Mouse (Mus musculus) heart, postnatal 4 days (tissue): Measurements from ENCODE around the gene Carmil2. TPM values are rescaled to one million over a fixed set of nuclear protein-coding genes. Genes with fewer than 3 reads are reported as not detected.

Experiments
- DNase-seq: peaks from one replicate; pipeline ENCODE4 v3.0.0; 2021
- total RNA-seq, 2 experiments: library from RNA; stranded (reverse); gene quantifications; 2 replicates each; pipeline ENCODE4 v1.2.3; 2021

Carmil2 gene
- total RNA-seq, 2 experiments from 2014 or later, result 0.41 TPM

- DNase-seq, result no peak
Observed at GRCm38 (mm10) chr8:105697196-105697780, 11.2 kb downstream of the Carmil2 start.

- no peak for DNase-seq
Observed at GRCm38 (mm10) chr8:105698734-105699133, 12.7 kb downstream of the Carmil2 start.

- no peak for DNase-seq
Observed at GRCm38 (mm10) chr8:105699488-105700215, 13.6 kb downstream of the Carmil2 start.

GRCm38 (mm10) chr8:105700566-105700965, 14.5 kb downstream of the Carmil2 start:
- DNase-seq, result peak; percentile 61

- DNase-seq, result peak; percentile 98
Observed at GRCm38 (mm10) chr8:105700966-105701824, 15.1 kb downstream of the Carmil2 start, which contains the start of the genes Acd and Pard6a. Acd (minus strand) TSS chr8:105701102. Pard6a (plus strand) TSS chr8:105701148.

GRCm38 (mm10) chr8:105702001-105702401, 15.9 kb downstream of the Carmil2 start:
- no peak for DNase-seq

- no peak for DNase-seq
Observed at GRCm38 (mm10) chr8:105702731-105703415, 16.8 kb downstream of the Carmil2 start.

GRCm38 (mm10) chr8:105704146-105704812, 18.2 kb downstream of the Carmil2 start:
- no peak for DNase-seq

GRCm38 (mm10) chr8:105704955-105705354, 18.9 kb downstream of the Carmil2 start:
- DNase-seq, result no peak

GRCm38 (mm10) chr8:105706426-105706825, 20.4 kb downstream of the Carmil2 start:
- DNase-seq, result no peak

GRCm38 (mm10) chr8:105707498-105708403, 21.7 kb downstream of the Carmil2 start, which contains the start of the genes 4933405L10Rik and Enkd1:
4933405L10Rik (plus strand) TSS chr8:105707655.
Enkd1 (minus strand) TSS chr8:105708210.
- peak; percentile 84 for DNase-seq

- no peak for DNase-seq
Observed at GRCm38 (mm10) chr8:105708675-105709074, 22.6 kb downstream of the Carmil2 start.

GRCm38 (mm10) chr8:105709317-105709716, 23.2 kb downstream of the Carmil2 start:
- no peak for DNase-seq

- no peak for DNase-seq
Observed at GRCm38 (mm10) chr8:105712286-105712685, 26.2 kb downstream of the Carmil2 start.

GRCm38 (mm10) chr8:105714139-105714538, 28.1 kb downstream of the Carmil2 start:
- DNase-seq, result peak; percentile 93

- no peak for DNase-seq
Observed at GRCm38 (mm10) chr8:105715042-105715441, 29.0 kb downstream of the Carmil2 start.

- no peak for DNase-seq
Observed at GRCm38 (mm10) chr8:105716302-105716945, 30.4 kb downstream of the Carmil2 start.

GRCm38 (mm10) chr8:105719637-105720036, 33.6 kb downstream of the Carmil2 start:
- no peak for DNase-seq

GRCm38 (mm10) chr8:105722861-105723260, 36.8 kb downstream of the Carmil2 start:
- no peak for DNase-seq

GRCm38 (mm10) chr8:105725726-105726125, 39.7 kb downstream of the Carmil2 start:
- no peak for DNase-seq
